Mouse (Mus musculus) lung, embryonic 16.5 days (tissue): ENCODE measurements around the gene Trcg1. TPM values are rescaled to one million over a fixed set of nuclear protein-coding genes. Genes with fewer than 3 reads are reported as not detected.

Source experiments
- ATAC-seq: fragments of 200-750 bp; cut with Nextera tagmentation; 2 replicates; pipeline ENCODE4 v1.8.0; 2017; ENCODE audit warnings: low read depth, mild to moderate bottlenecking, moderate library complexity
- H3K27ac ChIP-seq: fragments of 300-500 bp; sonication (generic); 2 replicates; pipeline ENCODE4 v1.5.1; 2014; ENCODE audit warnings: mild to moderate bottlenecking, control low read depth, low read length
- H3K27me3 ChIP-seq: fragments of 300-500 bp; sonication (generic); 2 replicates; pipeline ENCODE4 v1.6.1; 2014; ENCODE audit warnings: low read depth, low read length, mixed read lengths; ENCODE audit not compliant: control insufficient read depth, insufficient read depth
- H3K36me3 ChIP-seq: fragments of 300-500 bp; sonication (generic); 2 replicates; pipeline ENCODE4 v1.6.1; 2014; ENCODE audit warnings: low read length; ENCODE audit not compliant: control insufficient read depth, insufficient read depth
- H3K4me1 ChIP-seq: fragments of 300-500 bp; sonication (generic); replicated peaks from 2 replicates; pipeline ENCODE4 v1.6.1; 2014; ENCODE audit warnings: low read length, mixed read lengths; ENCODE audit not compliant: control insufficient read depth, insufficient read depth
- H3K4me2 ChIP-seq: fragments of 300-500 bp; sonication (generic); 2 replicates; pipeline ENCODE4 v1.6.1; 2014; ENCODE audit warnings: low read depth, low read length, control low read depth
- H3K4me3 ChIP-seq: fragments of 300-500 bp; sonication (generic); 2 replicates; pipeline ENCODE4 v1.5.1; 2014; ENCODE audit warnings: mild to moderate bottlenecking, low read length, control low read depth
- H3K9ac ChIP-seq: fragments of 300-500 bp; sonication (generic); 2 replicates; pipeline ENCODE4 v1.6.1; 2014; ENCODE audit warnings: low read length, control low read depth
- H3K9me3 ChIP-seq: fragments of 300-500 bp; sonication (generic); 2 replicates; pipeline ENCODE4 v1.6.1; 2016; ENCODE audit warnings: low read length; ENCODE audit not compliant: control insufficient read depth
- WGBS: fragments of 180-500 bp; shearing (Covaris S2); extraction: QIAGEN DNeasy Blood & Tissue Kit; methylation state at CpG from one replicate; pipeline ENCODE4 v1.1.7; 2014; 5-methylcytosine and 5-hydroxymethylcytosine counted together
- polyA plus RNA-seq: library from polyadenylated mRNA; unstranded; fragments of >200 nt; fragmentation: Nextera tagmentation; extraction: Ambion mirVana; gene quantifications from 2 replicates; pipeline ENCODE4 v1.2.1, GENCODE M21; 2015

Gene Trcg1
- polyA plus RNA-seq, 1 experiment from 2014 or later = not detected

- H3K36me3 ChIP-seq = no peaks in the 10 kb centered on the region
- H3K9ac ChIP-seq = no peak overlapping the region
- no peaks in the 10 kb centered on the region for H3K27me3 ChIP-seq
- no peak overlapping the region for H3K4me2 ChIP-seq
- no peak overlapping the region for H3K27ac ChIP-seq
- H3K4me3 ChIP-seq = no peak overlapping the region
- H3K9me3 ChIP-seq = no peaks in the 10 kb centered on the region
- H3K4me1 ChIP-seq = peaks cover 15% of the 10 kb centered on the region; the same call in 1 of the 2 replicates
- ATAC-seq = no peak
These were observed 40.0 kb downstream of the Trcg1 start for GRCm38 (mm10) chr9:57276311-57276710.

GRCm38 (mm10) chr9:57278268-57278667, 41.9 kb downstream of the Trcg1 start:
- Histone ChIP-seq H3K4me1 (peaks cover 30% of the 10 kb centered on the region; the same call in 1 of the 2 replicates), H3K9ac (no peak overlapping the region), H3K4me2 (no peak overlapping the region), H3K36me3 (no peaks in the 10 kb centered on the region), H3K27me3 (no peaks in the 10 kb centered on the region), H3K9me3 (no peaks in the 10 kb centered on the region), H3K4me3 (no peak overlapping the region), H3K27ac (peak overlapping the region; percentile 34; the same call in 1 of the 2 replicates)
- peak; percentile 64; the same call in 1 of the 2 replicates for ATAC-seq
- 24% methylated on average over 4 of the region's 4 CpGs for WGBS

- 46% methylated on average over 4 of the region's 4 CpGs for WGBS
- H3K27me3 ChIP-seq = no peaks in the 10 kb centered on the region
- H3K36me3 ChIP-seq = no peaks in the 10 kb centered on the region
- ATAC-seq = no peak
- peaks cover 32% of the 10 kb centered on the region; the same call in 1 of the 2 replicates for H3K4me1 ChIP-seq
- no peak overlapping the region for H3K4me3 ChIP-seq
- no peak overlapping the region for H3K27ac ChIP-seq
- no peaks in the 10 kb centered on the region for H3K9me3 ChIP-seq
- H3K9ac ChIP-seq = no peak overlapping the region
- no peak overlapping the region for H3K4me2 ChIP-seq
These were observed 43.1 kb downstream of the Trcg1 start for GRCm38 (mm10) chr9:57279441-57279840.

- peak; percentile 48 for ATAC-seq
- Histone ChIP-seq H3K36me3 (no peaks in the 10 kb centered on the region), H3K9me3 (no peaks in the 10 kb centered on the region), H3K4me3 (peak overlapping the region; percentile 25), H3K27ac (no peak overlapping the region), H3K4me2 (peak overlapping the region; percentile 54), H3K4me1 (peaks cover 29% of the 10 kb centered on the region; the same call in 1 of the 2 replicates), H3K27me3 (no peaks in the 10 kb centered on the region), H3K9ac (peak overlapping the region; percentile 54)
- 10% methylated on average over 20 of the region's 20 CpGs for WGBS
These were observed 45.2 kb downstream of the Trcg1 start for GRCm38 (mm10) chr9:57281549-57281948.

- Histone ChIP-seq H3K4me3 (no peak overlapping the region), H3K9ac (no peak overlapping the region), H3K36me3 (no peaks in the 10 kb centered on the region), H3K4me1 (peaks cover 29% of the 10 kb centered on the region; the same call in 1 of the 2 replicates), H3K4me2 (no peak overlapping the region), H3K27me3 (no peaks in the 10 kb centered on the region), H3K9me3 (no peaks in the 10 kb centered on the region), H3K27ac (no peak overlapping the region)
- ATAC-seq = peak; percentile 13; the same call in 1 of the 2 replicates
- WGBS = 41% methylated on average over 3 of the region's 3 CpGs
These were observed 46.3 kb downstream of the Trcg1 start for GRCm38 (mm10) chr9:57282686-57283085.

GRCm38 (mm10) chr9:57283311-57283710, 47.0 kb downstream of the Trcg1 start:
- Histone ChIP-seq H3K9ac (no peak overlapping the region), H3K9me3 (no peaks in the 10 kb centered on the region), H3K4me3 (no peak overlapping the region), H3K36me3 (no peaks in the 10 kb centered on the region), H3K27ac (no peak overlapping the region), H3K4me1 (peaks cover 26% of the 10 kb centered on the region; the same call in 1 of the 2 replicates), H3K27me3 (no peaks in the 10 kb centered on the region), H3K4me2 (no peak overlapping the region)
- no peak for ATAC-seq
- 62% methylated on average over 4 of the region's 4 CpGs for WGBS

- no peak for ATAC-seq
- H3K9me3 ChIP-seq = no peaks in the 10 kb centered on the region
- no peak overlapping the region for H3K4me3 ChIP-seq
- H3K36me3 ChIP-seq = no peaks in the 10 kb centered on the region
- H3K27me3 ChIP-seq = no peaks in the 10 kb centered on the region
- H3K4me1 ChIP-seq = peaks cover 10% of the 10 kb centered on the region; the same call in 1 of the 2 replicates
- 74% methylated on average over 6 of the region's 6 CpGs for WGBS
- no peak overlapping the region for H3K9ac ChIP-seq
- no peak overlapping the region for H3K4me2 ChIP-seq
- no peak overlapping the region for H3K27ac ChIP-seq
These were observed 50.8 kb downstream of the Trcg1 start for GRCm38 (mm10) chr9:57287183-57287582.

GRCm38 (mm10) chr9:57294905-57295304, 58.5 kb downstream of the Trcg1 start:
- Histone ChIP-seq H3K9ac (no peak overlapping the region), H3K27me3 (no peaks in the 10 kb centered on the region), H3K4me2 (no peak overlapping the region), H3K4me3 (no peak overlapping the region), H3K9me3 (no peaks in the 10 kb centered on the region), H3K27ac (no peak overlapping the region), H3K4me1 (no peaks in the 10 kb centered on the region), H3K36me3 (no peaks in the 10 kb centered on the region)
- 70% methylated on average over 3 of the region's 3 CpGs for WGBS
- no peak for ATAC-seq

- ATAC-seq = no peak
- no peaks in the 10 kb centered on the region for H3K36me3 ChIP-seq
- WGBS = 55% methylated on average over 3 of the region's 3 CpGs
- no peaks in the 10 kb centered on the region for H3K27me3 ChIP-seq
- no peak overlapping the region for H3K27ac ChIP-seq
- no peaks in the 10 kb centered on the region for H3K9me3 ChIP-seq
- no peaks in the 10 kb centered on the region for H3K4me1 ChIP-seq
- H3K4me3 ChIP-seq = no peak overlapping the region
- H3K4me2 ChIP-seq = no peak overlapping the region
- H3K9ac ChIP-seq = no peak overlapping the region
These were observed 59.3 kb downstream of the Trcg1 start for GRCm38 (mm10) chr9:57295666-57296065.

GRCm38 (mm10) chr9:57296277-57296676, 59.9 kb downstream of the Trcg1 start:
- no peaks in the 10 kb centered on the region for H3K9me3 ChIP-seq

More at GRCm38 (mm10) chr9:57296277-57296676, 59.9 kb downstream of the Trcg1 start:
- H3K27me3 ChIP-seq = no peaks in the 10 kb centered on the region
- no peak overlapping the region for H3K4me2 ChIP-seq
- peak; percentile 41; the same call in 1 of the 2 replicates for ATAC-seq
- no peak overlapping the region for H3K27ac ChIP-seq
- H3K36me3 ChIP-seq = no peaks in the 10 kb centered on the region
- no peak overlapping the region for H3K4me3 ChIP-seq
- no peak overlapping the region for H3K9ac ChIP-seq
- H3K4me1 ChIP-seq = no peaks in the 10 kb centered on the region
- WGBS = 64% methylated on average over 8 of the region's 8 CpGs
